Mouse (Mus musculus) embryonic facial prominence, embryonic 11.5 days (tissue): Measurements from ENCODE around the gene Plcxd3. TPM values are rescaled to one million over a fixed set of nuclear protein-coding genes. Genes with fewer than 3 reads are reported as not detected.
A peak's percentile ranks its signal among the peaks of the same experiment; 100 is the strongest.

Experiments
- ATAC-seq: fragments of 200-750 bp; cut with Nextera tagmentation; replicated peaks from 2 replicates; pipeline ENCODE4 v1.8.0; 2017; ENCODE audit warnings: low read depth; ENCODE audit not compliant: insufficient number of reproducible peaks, low FRiP score, low TSS enrichment
- DNase-seq: peaks from one replicate; pipeline ENCODE4 v3.0.0-alpha.2; 2015; ENCODE audit warnings: low spot score
- H3K27ac ChIP-seq: fragments of 300-500 bp; sonication (generic); replicated peaks from 2 replicates; pipeline ENCODE4 v1.5.1; 2014; ENCODE audit warnings: mild to moderate bottlenecking, low read depth, low read length, control low read depth
- H3K27me3 ChIP-seq: fragments of 300-500 bp; sonication (generic); 2 replicates; pipeline ENCODE4 v1.6.1; 2014; ENCODE audit warnings: mild to moderate bottlenecking, low read length, moderate library complexity, mixed read lengths; ENCODE audit not compliant: control insufficient read depth, insufficient read depth
- H3K36me3 ChIP-seq: fragments of 300-500 bp; sonication (generic); replicated peaks from 2 replicates; pipeline ENCODE4 v1.6.1; 2014; ENCODE audit warnings: low read depth, mild to moderate bottlenecking, low read length, moderate library complexity, mixed read lengths; ENCODE audit not compliant: control insufficient read depth, insufficient read depth
- H3K4me1 ChIP-seq: fragments of 300-500 bp; sonication (generic); 2 replicates; pipeline ENCODE4 v1.6.1; 2014; ENCODE audit warnings: low read length, mixed read lengths; ENCODE audit not compliant: control insufficient read depth, insufficient read depth
- H3K4me2 ChIP-seq: fragments of 300-500 bp; sonication (generic); 2 replicates; pipeline ENCODE4 v1.6.1; 2014; ENCODE audit warnings: low read depth, mild to moderate bottlenecking, control low read depth, low read length, moderate library complexity
- H3K4me3 ChIP-seq: fragments of 300-500 bp; sonication (generic); 2 replicates; pipeline ENCODE4 v1.5.1; 2014; ENCODE audit warnings: low read depth, low read length, control low read depth
- H3K9ac ChIP-seq: fragments of 300-500 bp; sonication (generic); replicated peaks from 2 replicates; pipeline ENCODE4 v1.6.1; 2014; ENCODE audit warnings: mild to moderate bottlenecking, control low read depth, low read length
- H3K9me3 ChIP-seq: fragments of 300-500 bp; sonication (generic); replicated peaks from 2 replicates; pipeline ENCODE4 v1.6.1; 2016; ENCODE audit warnings: mild to moderate bottlenecking, low read length, inconsistent platforms, mixed read lengths; ENCODE audit not compliant: control insufficient read depth
- WGBS: fragments of 180-500 bp; shearing (Covaris S2); extraction: QIAGEN DNeasy Blood & Tissue Kit; methylation state at CpG from one replicate; pipeline ENCODE4 v1.1.7; 2014; 5-methylcytosine and 5-hydroxymethylcytosine counted together
- polyA plus RNA-seq: library from polyadenylated mRNA; unstranded; fragments of >200 nt; fragmentation: Nextera tagmentation; extraction: Ambion mirVana; gene quantifications from 2 replicates; pipeline ENCODE4 v1.2.1, GENCODE M21; 2014

Gene Plcxd3
- 3.6 and 5.1 TPM in 2 replicates for polyA plus RNA-seq

- peak within 1 kb of the TSS; percentile 44 for H3K4me3 ChIP-seq
- no peaks in the 10 kb centered on the region for H3K27me3 ChIP-seq
- ATAC-seq: peak; percentile 94
- no peak within 1 kb of the TSS for H3K27ac ChIP-seq
- DNase-seq: peak; percentile 66
- H3K9me3 ChIP-seq: no peaks in the 10 kb centered on the region
- peak within 1 kb of the TSS; percentile 22 for H3K9ac ChIP-seq
- no peaks in the 10 kb centered on the region for H3K36me3 ChIP-seq
- peak within 1 kb of the TSS; percentile 80 for H3K4me2 ChIP-seq
- no peaks in the 10 kb centered on the region for H3K4me1 ChIP-seq
- WGBS: 0% methylated on average over 33 of the region's 33 CpGs
Observed at GRCm38 (mm10) chr15:4375423-4376220, at the start of gene Plcxd3. Gene Plcxd3, plus strand, starts transcription at chr15:4375491.

- H3K4me2 ChIP-seq: no peak overlapping the region
- 77% methylated on average over 4 of the region's 4 CpGs for WGBS
- H3K4me3 ChIP-seq: no peak overlapping the region
- H3K9ac ChIP-seq: no peak overlapping the region
- no peak for ATAC-seq
- no peak for DNase-seq
- no peak overlapping the region for H3K27ac ChIP-seq
- H3K27me3 ChIP-seq: no peaks in the 10 kb centered on the region
- no peaks in the 10 kb centered on the region for H3K36me3 ChIP-seq
- no peaks in the 10 kb centered on the region for H3K4me1 ChIP-seq
- no peaks in the 10 kb centered on the region for H3K9me3 ChIP-seq
Observed at GRCm38 (mm10) chr15:4331867-4332266, 43.4 kb upstream of the Plcxd3 start.

- no peak overlapping the region for H3K4me2 ChIP-seq
- H3K9ac ChIP-seq: no peak overlapping the region
- no peak overlapping the region for H3K4me3 ChIP-seq
- ATAC-seq: no peak
- no peaks in the 10 kb centered on the region for H3K4me1 ChIP-seq
- DNase-seq: no peak
- 23% methylated on average over 4 of the region's 4 CpGs for WGBS
- H3K9me3 ChIP-seq: no peaks in the 10 kb centered on the region
- no peaks in the 10 kb centered on the region for H3K27me3 ChIP-seq
- no peaks in the 10 kb centered on the region for H3K36me3 ChIP-seq
- no peak overlapping the region for H3K27ac ChIP-seq
Observed at GRCm38 (mm10) chr15:4341620-4342019, 33.7 kb upstream of the Plcxd3 start.

GRCm38 (mm10) chr15:4348816-4349553 is 26.3 kb upstream of the Plcxd3 start:
- Histone ChIP-seq H3K9ac (no peak overlapping the region), H3K4me1 (no peaks in the 10 kb centered on the region), H3K9me3 (no peaks in the 10 kb centered on the region), H3K27me3 (no peaks in the 10 kb centered on the region), H3K27ac (no peak overlapping the region), H3K4me2 (no peak overlapping the region), H3K4me3 (no peak overlapping the region), H3K36me3 (no peaks in the 10 kb centered on the region)
- DNase-seq: no peak
- ATAC-seq: no peak
- WGBS: 26% methylated on average over 7 of the region's 7 CpGs

GRCm38 (mm10) chr15:4356397-4356796 is 18.9 kb upstream of the Plcxd3 start:
- H3K27me3 ChIP-seq: no peaks in the 10 kb centered on the region
- no peak overlapping the region for H3K9ac ChIP-seq
- H3K4me1 ChIP-seq: no peaks in the 10 kb centered on the region
- no peaks in the 10 kb centered on the region for H3K36me3 ChIP-seq
- H3K27ac ChIP-seq: no peak overlapping the region
- H3K9me3 ChIP-seq: no peaks in the 10 kb centered on the region
- DNase-seq: no peak
- H3K4me2 ChIP-seq: no peak overlapping the region
- ATAC-seq: no peak
- 90% methylated on average over 11 of the region's 11 CpGs for WGBS
- H3K4me3 ChIP-seq: no peak overlapping the region

GRCm38 (mm10) chr15:4357706-4358105 is 17.6 kb upstream of the Plcxd3 start:
- Histone ChIP-seq H3K36me3 (no peaks in the 10 kb centered on the region), H3K9ac (no peak overlapping the region), H3K4me2 (no peak overlapping the region), H3K27me3 (no peaks in the 10 kb centered on the region), H3K4me3 (no peak overlapping the region), H3K27ac (no peak overlapping the region), H3K9me3 (no peaks in the 10 kb centered on the region), H3K4me1 (no peaks in the 10 kb centered on the region)
- DNase-seq (no peak), ATAC-seq (no peak)
- 77% methylated on average over 4 of the region's 4 CpGs for WGBS

- no peaks in the 10 kb centered on the region for H3K4me1 ChIP-seq
- H3K4me2 ChIP-seq: no peak overlapping the region
- no peak overlapping the region for H3K4me3 ChIP-seq
- whole genome bisulfite sequencing: 64% methylated on average over 2 of the region's 2 CpGs
- ATAC-seq (no peak), DNase-seq (peak; percentile 72)
- no peaks in the 10 kb centered on the region for H3K27me3 ChIP-seq
- H3K9me3 ChIP-seq: no peaks in the 10 kb centered on the region
- no peaks in the 10 kb centered on the region for H3K36me3 ChIP-seq
- H3K9ac ChIP-seq: no peak overlapping the region
- no peak overlapping the region for H3K27ac ChIP-seq
Observed at GRCm38 (mm10) chr15:4367801-4368200, 7.5 kb upstream of the Plcxd3 start.

GRCm38 (mm10) chr15:4374453-4374990 is 769 bp upstream of the Plcxd3 start:
- Histone ChIP-seq H3K4me3 (no peak overlapping the region), H3K9me3 (no peaks in the 10 kb centered on the region), H3K27me3 (no peaks in the 10 kb centered on the region), H3K9ac (no peak overlapping the region), H3K4me2 (no peak overlapping the region), H3K36me3 (no peaks in the 10 kb centered on the region), H3K4me1 (no peaks in the 10 kb centered on the region), H3K27ac (no peak overlapping the region)
- ATAC-seq (no peak), DNase-seq (no peak)
- 53% methylated on average over 6 of the region's 6 CpGs for WGBS
